Mouse (Mus musculus) embryonic stem cell, embryonic (primary cell): Measurements from ENCODE around the gene Sf3a1.

Experiments used
- CTCF ChIA-PET, 4 experiments: fragments of 300-600 bp in 2 of 4; fragments of 350-600 bp in 2 of 4; sonication (Branson Sonifier 250); formaldehyde crosslinking; loops; one replicate each; lab custom pipeline; 2022; ENCODE audit warnings: inconsistent platforms in 2 of 4; lab: Charles Lee
- POLR2A ChIA-PET, 4 experiments: fragments of 300-600 bp in 2 of 4; fragments of 350-600 bp in 2 of 4; sonication (Branson Sonifier 250); formaldehyde crosslinking; loops; one replicate each; lab custom pipeline; 2022; ENCODE audit warnings: antibody characterized with exemption in 4 of 4, inconsistent platforms in 1 of 4; lab: Charles Lee

The Sf3a1 gene

GRCm38 (mm10) chr11:4148536-4149156 lies 11.5 kb upstream of the Sf3a1 start:
- ChIA-PET POLR2A (interaction anchor here in 2 of 4 experiments (1.2 to 1.3 kb wide), 2 partner anchors 12 kb away, joined by 3 to 4 read pairs; partner anchors contain the start of genes Ccdc157 (in 1 of the 2) and Sf3a1 (in 1 of the 2)), CTCF (interaction anchor here in 1 of 4 experiments (1.0 kb wide), 1 partner anchor 14 kb away, joined by 3 read pairs; the partner anchor contains the start of gene Rnf215)

GRCm38 (mm10) chr11:4149886-4150285 lies 10.3 kb upstream of the Sf3a1 start:
- POLR2A ChIA-PET: interaction anchor here in 2 of 4 experiments (1.1 to 1.7 kb wide), 3 partner anchors 10 to 26 kb away, joined by 3 to 9 read pairs (median 3); partner anchors contain the start of genes Ccdc157 (in 1 of the 2) and Sf3a1 (in 1 of the 2)
- CTCF ChIA-PET: interaction anchor here in 2 of 4 experiments (0.6 to 1.3 kb wide), 4 partner anchors 12 to 166 kb away, joined by 3 to 7 read pairs (median 4); partner anchors contain the start of genes Rnf215 (in 2 of the 2) and Gal3st1 (in 1 of the 2)

GRCm38 (mm10) chr11:4153694-4154093 lies 6.5 kb upstream of the Sf3a1 start:
- POLR2A ChIA-PET: interaction anchor here in 3 of 4 experiments (0.6 to 2.3 kb wide), 8 partner anchors 10 to 747 kb away, joined by 3 to 7 read pairs (median 4); partner anchors contain the start of gene Tbc1d10a (in 1 of the 3)
- CTCF ChIA-PET: interaction anchor here in 2 of 4 experiments (0.6 to 1.3 kb wide), 2 partner anchors 66 to 900 kb away, joined by 3 to 4 read pairs; no protein-coding TSS in a partner anchor

- ChIA-PET POLR2A (interaction anchor here in 2 of 4 experiments (0.7 to 1.3 kb wide), 3 partner anchors 12 to 193 kb away, joined by 3 read pairs; partner anchors contain the start of gene Tbc1d10a (in 1 of the 2)), CTCF (no interaction called here)
Measured at GRCm38 (mm10) chr11:4155641-4156040, 4.5 kb upstream of the Sf3a1 start.

GRCm38 (mm10) chr11:4158676-4159075 lies 1.5 kb upstream of the Sf3a1 start:
- POLR2A ChIA-PET: interaction anchor here (0.6 to 21.4 kb wide), 7 partner anchors 10 to 941 kb away, joined by 3 to 328 read pairs (median 4); partner anchors contain the start of genes Tbc1d10a (in 2 of the 4) and Ewsr1 (in 1 of the 4)
- CTCF ChIA-PET: interaction anchor here in 1 of 4 experiments (0.6 kb wide), 1 partner anchor 302 kb away, joined by 5 read pairs; no protein-coding TSS in a partner anchor

GRCm38 (mm10) chr11:4160758-4161480 lies 769 bp downstream of the Sf3a1 start:
- ChIA-PET POLR2A (interaction anchor here (0.6 to 21.4 kb wide), 28 partner anchors 9 to 342 kb away, joined by 3 to 328 read pairs (median 4); partner anchors contain the start of genes Pes1 (in 2 of the 4), Tbc1d10a (in 2 of the 4), Castor1 (in 1 of the 4) and Rnf215 (in 1 of the 4)), CTCF (interaction anchor here in 2 of 4 experiments (0.6 to 1.5 kb wide), 4 partner anchors 27 to 89 kb away, joined by 3 to 5 read pairs (median 3); no protein-coding TSS in a partner anchor)

- ChIA-PET CTCF (interaction anchor here in 1 of 4 experiments (1.8 kb wide), 1 partner anchor 30 kb away, joined by 5 read pairs; the partner anchor contains the start of gene Rnf215), POLR2A (interaction anchor here in 3 of 4 experiments (0.9 to 21.4 kb wide), 5 partner anchors 16 to 55 kb away, joined by 3 to 328 read pairs (median 4); partner anchors contain the start of gene Tbc1d10a (in 3 of the 3))
Measured at GRCm38 (mm10) chr11:4164701-4165100, 4.6 kb downstream of the Sf3a1 start.

GRCm38 (mm10) chr11:4166467-4167090 lies 6.4 kb downstream of the Sf3a1 start:
- ChIA-PET CTCF (interaction anchor here in 1 of 4 experiments (1.8 kb wide), 1 partner anchor 32 kb away, joined by 5 read pairs; the partner anchor contains the start of gene Rnf215), POLR2A (interaction anchor here in 3 of 4 experiments (0.7 to 21.4 kb wide), 10 partner anchors 14 to 51 kb away, joined by 3 to 328 read pairs (median 4); partner anchors contain the start of genes Tbc1d10a (in 3 of the 3) and Castor1 (in 1 of the 3))

GRCm38 (mm10) chr11:4174586-4174985 lies 14.4 kb downstream of the Sf3a1 start:
- POLR2A ChIA-PET: interaction anchor here in 3 of 4 experiments (0.9 to 21.4 kb wide), 9 partner anchors 6 to 41 kb away, joined by 3 to 328 read pairs (median 3); partner anchors contain the start of genes Tbc1d10a (in 3 of the 3), Ccdc157 (in 2 of the 3), Sf3a1 (in 2 of the 3) and Rnf215 (in 1 of the 3)
- CTCF ChIA-PET: interaction anchor here in 2 of 4 experiments (0.7 to 0.9 kb wide), 2 partner anchors 10 to 84 kb away, joined by 3 read pairs; no protein-coding TSS in a partner anchor

- POLR2A ChIA-PET: interaction anchor here in 2 of 4 experiments (1.3 to 21.4 kb wide), 5 partner anchors 3 to 17 kb away, joined by 3 to 328 read pairs (median 9); partner anchors contain the start of genes Tbc1d10a (in 2 of the 2), Ccdc157 (in 1 of the 2) and Sf3a1 (in 1 of the 2)
- CTCF ChIA-PET: interaction anchor here in 1 of 4 experiments (0.6 kb wide), 1 partner anchor 783 kb away, joined by 3 read pairs; no protein-coding TSS in a partner anchor
Measured at GRCm38 (mm10) chr11:4177716-4178115, 17.6 kb downstream of the Sf3a1 start.

GRCm38 (mm10) chr11:4182061-4182460 lies 21.9 kb downstream of the Sf3a1 start:
- ChIA-PET CTCF (interaction anchor here in 1 of 4 experiments (0.5 to 1.4 kb wide), 4 partner anchors 34 to 214 kb away, joined by 3 to 5 read pairs (median 4); no protein-coding TSS in a partner anchor), POLR2A (interaction anchor here in 2 of 4 experiments (1.2 to 16.8 kb wide), 8 partner anchors 8 to 65 kb away, joined by 3 to 328 read pairs (median 8); partner anchors contain the start of genes Ccdc157 (in 2 of the 2) and Sf3a1 (in 2 of the 2))

GRCm38 (mm10) chr11:4183511-4183910 lies 23.4 kb downstream of the Sf3a1 start:
- ChIA-PET CTCF (interaction anchor here in 2 of 4 experiments (0.7 to 1.4 kb wide), 3 partner anchors 17 to 49 kb away, joined by 3 to 4 read pairs (median 4); no protein-coding TSS in a partner anchor), POLR2A (interaction anchor here (0.6 to 16.8 kb wide), 14 partner anchors 9 to 931 kb away, joined by 3 to 328 read pairs (median 4); partner anchors contain the start of genes Castor1 (in 1 of the 4), Ccdc157 (in 1 of the 4) and Sf3a1 (in 1 of the 4))

GRCm38 (mm10) chr11:4184251-4184952 lies 24.3 kb downstream of the Sf3a1 start:
- ChIA-PET POLR2A (interaction anchor here in 3 of 4 experiments (0.6 to 16.8 kb wide), 17 partner anchors 8 to 910 kb away, joined by 3 to 328 read pairs (median 4); partner anchors contain the start of genes Castor1 (in 1 of the 3), Ccdc157 (in 1 of the 3) and Sf3a1 (in 1 of the 3)), CTCF (interaction anchor here (0.5 to 1.1 kb wide), 9 partner anchors 9 to 1683 kb away, joined by 3 to 10 read pairs (median 3); no protein-coding TSS in a partner anchor)

- POLR2A ChIA-PET: interaction anchor here in 3 of 4 experiments (0.6 to 16.8 kb wide), 20 partner anchors 9 to 118 kb away, joined by 3 to 328 read pairs (median 8); partner anchors contain the start of genes Castor1 (in 1 of the 3), Ccdc157 (in 1 of the 3), Sec14l2 (in 1 of the 3) and Sf3a1 (in 1 of the 3)
- CTCF ChIA-PET: interaction anchor here in 3 of 4 experiments (0.6 to 2.4 kb wide), 6 partner anchors 11 to 931 kb away, joined by 3 to 25 read pairs (median 10); partner anchors contain the start of gene Rnf215 (in 1 of the 3)
Measured at GRCm38 (mm10) chr11:4185480-4185879, 25.3 kb downstream of the Sf3a1 start.
